In the genomic region with DNA sequence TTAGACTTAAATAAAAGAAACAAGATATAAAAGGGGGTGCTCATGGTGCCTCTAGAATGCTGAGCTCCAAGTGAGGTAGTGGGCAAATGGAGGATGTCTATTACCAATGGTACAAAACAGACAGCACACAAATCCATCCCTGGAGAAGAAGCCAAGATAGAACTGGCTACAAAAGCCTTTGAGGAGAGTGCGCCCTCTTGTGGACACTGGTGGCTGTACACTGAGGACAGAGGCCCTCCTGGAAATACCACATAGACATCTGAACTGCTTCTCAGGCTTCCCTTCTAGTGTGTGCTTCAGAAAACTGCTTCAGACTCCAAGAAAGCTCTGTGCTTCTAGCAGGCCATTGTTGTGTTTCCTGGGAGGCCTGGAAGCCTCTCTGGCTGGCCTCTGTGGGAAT, we compare ENCODE assay signal across 8 mouse cellular contexts. TPM values are rescaled to one million over a fixed set of nuclear protein-coding genes. Genes with fewer than 3 reads are reported as not detected.
DNase-seq lines count a peak whose midpoint lies in the region; ATAC-seq and TF ChIP-seq lines count a peak whose summit lies in the region.

No protein-coding gene starts in this region.

- no peak overlapping the region for H3K27ac ChIP-seq in neural tube, embryonic 15.5 days (replicated peaks)
- H3K27ac ChIP-seq in embryonic fibroblast, embryonic 13.5 days (ENCODE audit: insufficient read depth, low read length): no peak overlapping the region

- no peak overlapping the region for H3K4me3 ChIP-seq in neural tube, embryonic 15.5 days (replicated peaks)
- H3K4me3 ChIP-seq in embryonic fibroblast, embryonic 13.5 days (ENCODE audit: insufficient read depth, low read length): no peak overlapping the region

- peak; percentile 72 for DNase-seq in neural tube, embryonic 10.5 days (ENCODE audit: extremely low spot score, low spot score)
- DNase-seq in adrenal gland, postnatal 4 days (ENCODE audit: low spot score in 2 of 2): peak; percentile 42 to 58
- peak; percentile 77 for DNase-seq in kidney, postnatal 14 days
- DNase-seq in lung, adult 18-20 months: peak; percentile 73 to 74
- peak; percentile 76 for DNase-seq in right cerebral cortex, postnatal 14 days
- DNase-seq in urinary bladder, postnatal 4 days (ENCODE audit: low spot score in 2 of 2): peak; percentile 36 to 83

- H3K27me3 ChIP-seq in neural tube, embryonic 15.5 days (replicated peaks): no peaks in the 10 kb centered on the region

- TF ChIP-seq POLR2A in embryonic fibroblast, embryonic 13.5 days (IDR thresholded peaks at IDR 0.05; ENCODE audit: low read depth, low read length): no peak

- no peaks in the 10 kb centered on the region for H3K36me3 ChIP-seq in neural tube, embryonic 15.5 days

- H3K4me1 ChIP-seq in neural tube, embryonic 15.5 days: no peaks in the 10 kb centered on the region
- H3K4me1 ChIP-seq in embryonic fibroblast, embryonic 13.5 days (ENCODE audit: control insufficient read depth, insufficient read depth, low read length): 0 out of 2 replicates have a peak, but pooled peaks cover 6% of the 10 kb centered on the region

- TF ChIP-seq CTCF in embryonic fibroblast, embryonic 13.5 days (IDR thresholded peaks at IDR 0.05; ENCODE audit: borderline replicate concordance, insufficient read depth, low read length): peak; percentile 63; the same call in 1 of the 2 replicates

- H3K4me2 ChIP-seq in neural tube, embryonic 15.5 days: no peak overlapping the region

- no peak overlapping the region for H3K9ac ChIP-seq in neural tube, embryonic 15.5 days (replicated peaks)

- 0% methylated on average over 1 of the region's 1 CpGs for WGBS in neural tube, embryonic 15.5 days

- H3K9me3 ChIP-seq in neural tube, embryonic 15.5 days (replicated peaks): no peaks in the 10 kb centered on the region

- no peak for ATAC-seq in neural tube, embryonic 15.5 days (ENCODE audit: low FRiP score)

RNA-seq across cellular contexts. Expression of a gene that starts 9.1 kb away (rescaled TPM):
- 1.7 and 1.8 TPM in 2 replicates for polyA plus RNA-seq in neural tube, embryonic 15.5 days (2015; fragmentation: Nextera tagmentation; extraction: Ambion mirVana)
- total RNA-seq in adrenal gland, postnatal 4 days (2021): 10 to 100 TPM; 13.3 to 14.5 TPM
- polyA plus RNA-seq in embryonic fibroblast, embryonic 13.5 days (2011; ENCODE audit: insufficient read length, low read depth, missing spikeins): 3.1 and 3.8 TPM in 2 replicates

RNA-seq across cellular contexts. Expression of a gene that starts 32.4 kb away (rescaled TPM):
- polyA plus RNA-seq in neural tube, embryonic 15.5 days (2015; fragmentation: Nextera tagmentation; extraction: Ambion mirVana): 0.91 and 1.8 TPM in 2 replicates
- total RNA-seq in adrenal gland, postnatal 4 days (2021): 10 to 100 TPM; 19.8 to 22.4 TPM
- 2.3 and 2.7 TPM in 2 replicates for polyA plus RNA-seq in embryonic fibroblast, embryonic 13.5 days (2011; ENCODE audit: insufficient read length, low read depth, missing spikeins)

RNA-seq across cellular contexts. Expression of a gene that starts 32.5 kb away (rescaled TPM):
- polyA plus RNA-seq in neural tube, embryonic 15.5 days (2015; fragmentation: Nextera tagmentation; extraction: Ambion mirVana): 38.9 and 42.1 TPM in 2 replicates
- 10 to 100 TPM; 52.8 to 54.4 TPM for total RNA-seq in adrenal gland, postnatal 4 days (2021)
- polyA plus RNA-seq in embryonic fibroblast, embryonic 13.5 days (2011; ENCODE audit: insufficient read length, low read depth, missing spikeins): 41.4 and 46.3 TPM in 2 replicates

RNA-seq across cellular contexts. Expression of a gene that starts 34.2 kb away (rescaled TPM):
- polyA plus RNA-seq in neural tube, embryonic 15.5 days (2015; fragmentation: Nextera tagmentation; extraction: Ambion mirVana): 131 and 148 TPM in 2 replicates
- total RNA-seq in adrenal gland, postnatal 4 days (2021): 100 to 1,000 TPM; 858 to 942 TPM
- polyA plus RNA-seq in embryonic fibroblast, embryonic 13.5 days (2011; ENCODE audit: insufficient read length, low read depth, missing spikeins): 167 and 221 TPM in 2 replicates
